Mouse (Mus musculus) ovary, postnatal 10 days (tissue): ENCODE results near the gene Cd248.
A peak's percentile ranks its signal among the peaks of the same experiment; 100 is the strongest.

Experiments used
- DNase-seq: peaks from one replicate; pipeline ENCODE4 v3.0.0; 2022; ENCODE audit warnings: low spot score

The Cd248 gene

DNA sequence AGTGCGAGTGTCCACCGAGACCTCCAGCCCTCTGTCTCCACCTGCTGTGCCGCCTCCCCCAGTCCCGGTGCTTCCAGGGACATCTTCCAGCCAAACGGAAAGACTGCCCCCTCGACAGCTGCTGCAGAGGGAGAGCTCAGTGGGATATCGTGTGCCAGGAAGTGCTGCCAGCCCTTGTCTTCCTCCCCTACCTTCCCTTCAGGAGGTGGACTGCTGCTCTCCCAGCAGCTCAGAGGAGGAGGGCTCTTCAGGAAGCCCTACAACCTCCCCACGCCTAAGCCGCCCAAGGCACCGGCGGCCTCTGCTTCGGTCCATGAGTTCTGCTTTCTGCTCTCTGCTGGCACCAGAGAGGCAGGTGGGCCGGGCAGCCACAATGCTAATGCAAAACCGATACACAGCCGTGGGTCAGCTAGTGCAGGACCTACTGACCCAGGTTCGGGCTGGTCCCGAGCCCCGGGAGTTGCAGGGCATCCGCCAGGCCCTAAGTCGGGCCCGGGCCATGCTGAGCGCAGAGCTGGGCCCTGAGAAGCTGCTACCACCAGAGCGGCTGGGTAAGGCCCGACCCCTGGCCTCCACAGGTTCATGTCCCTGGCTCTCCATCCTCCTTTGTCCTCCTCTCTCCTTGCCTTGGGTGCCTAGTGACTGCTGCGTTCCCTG, 15.6 kb upstream of the Cd248 start:
- no peak for DNase-seq

DNA sequence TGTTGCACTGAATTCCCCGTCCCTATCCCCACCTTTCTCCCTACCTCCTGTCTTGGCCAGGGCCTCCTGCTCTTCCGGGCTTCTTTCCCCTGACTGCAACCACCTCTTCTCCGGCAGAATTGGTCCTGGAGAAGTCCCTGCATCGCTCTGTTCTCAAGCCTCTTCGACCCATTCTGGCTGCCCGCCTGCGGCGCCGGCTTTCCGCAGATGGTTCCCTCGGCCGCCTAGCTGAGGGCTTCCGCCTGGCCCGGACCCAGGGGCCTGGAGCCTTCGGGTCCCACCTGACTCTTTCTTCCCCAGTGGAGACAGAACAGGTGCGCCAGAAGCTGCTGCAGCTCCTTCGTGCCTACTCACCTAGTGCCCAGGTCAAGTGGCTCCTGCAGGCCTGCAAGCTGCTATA, 15.0 kb upstream of the Cd248 start:
- DNase-seq: no peak

DNA sequence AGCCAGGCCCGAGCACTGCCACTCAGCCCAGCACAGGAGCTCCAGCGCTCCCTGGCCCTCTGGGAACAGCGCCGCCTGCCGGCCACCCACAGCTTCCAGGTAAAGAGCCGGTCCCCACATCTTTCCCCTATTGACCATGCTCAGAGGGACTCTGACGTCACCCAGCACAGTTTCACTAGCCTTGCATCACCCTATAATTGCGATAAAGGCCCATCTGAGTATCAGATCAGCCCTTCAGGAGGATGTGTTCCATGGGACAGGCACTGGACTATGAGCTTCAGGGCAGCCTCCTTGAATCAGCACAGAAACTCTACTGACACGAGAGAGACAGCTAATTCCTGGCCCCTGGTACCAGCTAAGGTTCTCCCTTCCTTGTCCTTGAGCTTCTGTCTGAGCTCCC, 14.0 kb upstream of the Cd248 start:
- no peak for DNase-seq

DNA sequence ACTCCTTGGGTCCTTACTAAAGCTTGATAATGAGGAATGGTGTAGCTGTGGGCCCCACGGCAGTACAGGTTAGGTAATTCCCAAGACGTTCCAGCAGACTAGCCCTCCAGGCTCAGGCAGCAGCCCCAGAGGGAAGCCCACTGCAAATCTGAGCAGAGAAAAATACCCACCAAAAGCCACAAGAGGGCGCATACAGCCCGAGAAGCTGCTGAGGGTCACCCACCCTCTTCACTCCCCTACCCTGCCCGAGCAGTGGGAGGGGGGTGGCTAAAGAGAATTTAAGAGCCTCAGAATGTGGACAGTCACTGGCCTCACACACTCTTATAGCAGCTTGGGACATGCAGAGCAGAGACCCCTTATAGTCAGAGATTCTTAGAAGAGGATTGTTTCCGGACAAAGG, 11.6 kb upstream of the Cd248 start:
- DNase-seq: no peak

DNA sequence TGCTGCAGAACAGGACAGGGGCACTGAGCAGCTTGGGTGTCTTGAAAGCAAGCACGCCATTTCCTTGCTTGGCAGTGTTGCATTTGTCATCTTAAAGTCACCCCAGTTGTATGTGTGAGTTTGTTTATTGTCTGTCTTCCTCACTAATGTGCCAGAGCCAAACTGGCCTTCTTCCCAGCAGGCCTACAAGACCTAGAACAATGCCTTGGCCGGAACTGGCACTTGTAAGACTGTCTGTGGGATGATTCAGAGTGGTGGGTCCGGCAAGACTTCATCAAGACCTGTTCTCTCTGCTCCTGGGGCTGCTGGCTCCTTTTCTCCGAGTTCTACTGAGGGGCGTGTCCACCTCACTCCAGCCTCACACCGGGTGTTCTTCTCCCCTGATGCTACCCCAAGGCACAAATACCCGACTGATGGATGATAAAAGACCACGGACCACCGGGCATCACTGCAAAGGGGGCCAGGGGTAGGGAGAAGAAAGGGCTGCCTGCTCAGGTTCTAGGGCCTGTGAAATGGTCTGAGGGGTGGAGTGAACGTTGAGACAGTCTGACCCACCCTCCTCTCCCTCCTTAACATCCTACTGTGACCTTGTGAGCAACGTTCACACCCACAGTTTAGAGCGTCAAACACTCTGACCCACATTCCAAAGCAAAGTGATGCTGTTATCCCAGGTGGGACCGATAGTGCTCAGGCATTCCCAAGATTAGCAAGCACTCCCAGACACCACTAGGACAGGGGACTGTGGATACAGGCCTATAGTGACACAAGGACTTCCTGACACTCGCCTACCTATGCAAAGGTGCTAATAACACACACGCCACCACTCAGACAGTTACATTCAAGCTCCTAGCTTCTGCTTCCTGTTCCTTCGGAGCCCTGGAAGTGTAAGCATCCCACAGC, 9.8 kb upstream of the Cd248 start:
- no peak for DNase-seq

DNA sequence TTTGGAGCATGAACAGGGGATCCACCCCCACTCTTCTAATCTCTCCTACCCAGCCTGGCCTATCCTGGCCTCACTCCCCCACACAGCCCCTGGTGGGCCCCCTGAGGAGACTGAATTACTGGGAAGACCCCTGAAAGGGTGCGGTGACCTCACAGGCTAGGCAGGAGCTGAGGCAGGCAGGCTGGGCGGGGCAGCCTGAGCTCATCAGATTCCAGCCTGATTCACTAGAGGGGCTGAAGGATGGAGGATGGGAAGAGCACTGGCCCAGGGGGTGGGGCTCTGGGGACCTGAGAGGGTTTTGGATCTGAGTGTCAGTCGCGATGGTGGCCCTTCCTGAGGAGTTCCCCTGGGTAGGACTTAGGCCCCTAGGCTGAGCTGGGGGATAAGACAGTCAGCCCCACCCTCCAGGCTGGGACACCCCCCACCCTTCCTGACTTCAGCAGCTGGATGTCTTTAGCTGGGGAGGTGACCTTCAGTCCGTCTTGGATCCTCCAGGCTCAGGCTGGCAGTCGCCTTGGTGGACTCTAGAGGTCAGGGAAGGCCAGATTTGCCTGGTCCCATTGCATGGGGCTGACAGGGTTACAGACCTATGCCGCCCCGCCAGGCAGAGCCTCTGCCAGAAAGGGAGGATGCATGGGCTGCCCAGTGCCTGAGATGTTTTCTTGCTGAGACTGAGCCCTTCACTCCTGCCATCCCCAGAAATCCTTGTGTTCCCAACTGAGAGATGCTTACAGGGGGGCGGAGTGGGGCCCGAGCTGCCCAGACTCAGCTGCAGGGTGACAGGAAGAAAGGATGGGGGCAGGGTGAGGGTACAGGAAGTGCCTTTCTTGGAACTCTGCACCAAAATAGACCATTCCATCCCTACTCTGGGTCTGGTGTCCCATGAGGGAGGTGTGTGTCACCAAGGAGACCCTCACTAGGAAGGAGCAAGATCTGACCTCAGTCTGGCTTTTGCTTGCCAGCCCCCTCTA, 8.8 kb upstream of the Cd248 start:
- DNase-seq: no peak

DNA sequence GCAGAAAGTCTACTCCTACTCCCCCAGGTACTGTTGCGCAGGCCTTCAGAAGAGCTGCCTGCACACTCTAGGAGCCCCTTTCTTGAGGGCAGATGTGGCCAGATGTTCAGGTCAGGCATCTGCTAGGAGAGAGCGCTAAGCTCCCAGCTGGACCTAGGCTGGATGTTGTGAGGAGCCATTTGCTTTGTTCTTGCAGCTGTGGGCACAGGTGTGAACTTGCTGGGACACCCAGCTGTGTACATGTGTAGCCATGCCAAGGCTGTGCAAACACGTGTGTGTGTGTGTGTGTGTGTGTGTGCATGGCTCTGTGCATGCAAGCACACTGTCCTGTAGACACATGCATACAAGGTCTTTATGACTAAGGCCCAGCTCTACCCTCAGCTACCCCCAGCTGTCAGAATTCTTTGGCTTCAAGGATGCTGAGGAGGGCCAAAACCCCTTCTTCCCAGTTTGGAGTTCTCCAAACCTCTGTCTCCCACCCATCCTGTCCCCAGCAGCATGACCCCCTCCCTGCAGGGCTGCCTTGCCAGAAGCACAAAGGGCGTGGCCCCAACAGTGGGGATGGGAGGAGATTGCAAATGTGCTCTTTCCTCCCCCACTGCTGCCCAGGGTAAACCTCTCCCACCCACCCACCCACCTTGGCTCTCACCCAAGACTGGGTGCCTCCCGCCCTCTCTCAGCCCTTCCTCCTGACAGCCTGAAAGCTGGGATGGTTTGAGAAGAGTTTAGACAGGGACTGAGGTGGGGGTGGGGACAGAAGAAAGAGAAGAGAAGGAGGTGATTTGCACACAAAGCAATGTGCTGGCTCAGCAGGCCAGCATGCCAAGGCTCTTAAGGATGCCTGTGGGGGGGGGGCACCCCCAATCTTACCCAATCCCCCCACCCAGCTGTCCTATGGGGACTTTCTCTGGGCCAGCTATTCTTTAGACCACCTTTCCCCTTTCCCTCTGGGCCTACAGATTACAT, 7.2 kb upstream of the Cd248 start:
- DNase-seq: no peak

DNA sequence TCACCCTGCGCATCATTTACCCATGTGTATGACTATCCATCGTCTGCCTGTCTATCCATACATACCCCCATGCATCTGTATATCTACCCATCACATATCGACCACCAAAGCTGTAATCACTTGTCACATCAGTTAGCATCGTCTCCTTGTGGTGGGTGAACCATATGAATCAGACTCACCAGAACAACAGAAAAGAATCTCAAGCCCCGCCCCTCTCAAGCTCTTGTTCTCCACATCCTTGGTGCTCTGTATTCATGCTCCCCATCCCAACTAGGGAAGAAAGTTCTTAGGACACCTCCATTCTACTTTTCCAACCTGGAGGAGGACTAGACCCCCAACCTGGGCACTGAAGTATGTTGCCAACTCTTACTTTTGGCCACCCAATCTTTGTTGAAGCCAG, 5.8 kb upstream of the Cd248 start:
- no peak for DNase-seq

DNA sequence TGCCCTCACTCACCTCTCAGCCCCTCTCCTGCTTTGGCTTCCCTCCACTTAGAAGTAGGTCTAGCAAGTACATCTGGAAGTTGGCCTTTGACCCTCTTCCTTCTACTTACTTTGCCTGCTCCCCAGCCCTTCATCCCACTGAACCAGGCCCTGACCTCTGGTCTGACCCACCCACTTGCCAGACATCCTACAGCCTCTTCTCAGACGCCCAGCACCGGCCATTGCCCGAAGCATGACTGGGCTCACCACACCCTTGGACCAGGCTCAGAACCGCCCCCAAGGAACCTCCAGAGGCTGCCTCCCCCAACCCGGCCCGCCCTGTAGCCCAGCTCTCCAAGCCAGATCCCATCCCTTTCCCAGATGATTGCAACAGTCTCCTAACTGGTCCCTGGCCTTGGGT, 5.4 kb upstream of the Cd248 start:
- DNase-seq: peak; percentile 21

DNA sequence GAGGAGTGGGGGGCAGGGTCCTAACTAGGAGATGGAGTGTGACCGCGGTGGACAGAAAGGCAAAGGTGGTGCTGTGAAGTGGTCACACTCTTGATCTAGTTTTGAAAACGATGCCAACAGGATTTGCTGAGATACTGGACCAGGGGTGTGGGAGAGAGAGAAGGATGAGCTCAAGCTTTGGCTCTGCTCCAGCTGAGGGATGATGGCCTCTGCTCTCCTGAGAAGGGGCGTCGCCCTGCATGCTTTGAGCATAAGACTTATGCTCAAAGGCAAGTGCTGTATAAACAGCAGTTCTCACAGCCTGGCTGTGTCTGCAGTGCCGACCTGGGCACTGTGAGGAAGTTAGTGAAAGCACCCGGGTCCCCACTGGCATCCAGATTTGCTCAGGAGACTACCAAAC, 2.8 kb upstream of the Cd248 start:
- DNase-seq: no peak

DNA sequence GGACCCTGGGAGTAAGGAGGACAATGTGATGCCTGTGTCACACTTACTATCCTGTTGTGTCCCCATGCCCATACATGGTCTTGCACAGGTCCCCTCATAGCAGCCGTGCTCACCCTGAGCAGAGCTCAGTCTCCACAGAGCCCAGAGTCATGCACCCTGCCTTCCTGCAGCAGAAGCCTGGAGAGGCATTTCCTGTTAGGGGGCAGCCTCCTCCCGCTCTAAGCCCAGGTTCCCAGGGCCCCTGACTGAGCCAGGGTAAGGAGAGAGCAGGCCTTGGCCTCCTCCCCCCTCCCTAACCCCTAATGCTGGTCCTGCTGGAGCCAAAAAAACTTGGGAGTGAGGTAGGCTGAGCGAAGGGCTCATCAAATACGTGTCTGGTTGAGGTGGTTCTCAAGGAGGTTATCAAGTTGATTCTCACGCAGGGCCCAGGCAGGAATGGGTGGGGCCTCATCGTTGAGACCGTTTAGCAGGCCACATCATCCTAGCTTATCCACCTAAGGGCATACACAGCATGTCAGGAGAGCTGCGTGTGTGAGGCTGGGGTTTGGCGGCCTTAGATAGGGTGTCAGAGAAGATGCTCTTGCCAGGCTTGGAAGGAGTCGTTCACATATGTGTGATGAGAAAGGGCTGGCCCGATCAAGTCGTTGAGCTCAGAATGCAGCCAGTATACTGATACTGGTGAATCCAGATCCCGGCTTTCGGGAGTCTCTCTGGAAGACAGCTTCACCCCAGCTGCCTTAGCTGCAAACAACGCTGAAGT, 658 bp upstream of the Cd248 start:
- DNase-seq: no peak

DNA sequence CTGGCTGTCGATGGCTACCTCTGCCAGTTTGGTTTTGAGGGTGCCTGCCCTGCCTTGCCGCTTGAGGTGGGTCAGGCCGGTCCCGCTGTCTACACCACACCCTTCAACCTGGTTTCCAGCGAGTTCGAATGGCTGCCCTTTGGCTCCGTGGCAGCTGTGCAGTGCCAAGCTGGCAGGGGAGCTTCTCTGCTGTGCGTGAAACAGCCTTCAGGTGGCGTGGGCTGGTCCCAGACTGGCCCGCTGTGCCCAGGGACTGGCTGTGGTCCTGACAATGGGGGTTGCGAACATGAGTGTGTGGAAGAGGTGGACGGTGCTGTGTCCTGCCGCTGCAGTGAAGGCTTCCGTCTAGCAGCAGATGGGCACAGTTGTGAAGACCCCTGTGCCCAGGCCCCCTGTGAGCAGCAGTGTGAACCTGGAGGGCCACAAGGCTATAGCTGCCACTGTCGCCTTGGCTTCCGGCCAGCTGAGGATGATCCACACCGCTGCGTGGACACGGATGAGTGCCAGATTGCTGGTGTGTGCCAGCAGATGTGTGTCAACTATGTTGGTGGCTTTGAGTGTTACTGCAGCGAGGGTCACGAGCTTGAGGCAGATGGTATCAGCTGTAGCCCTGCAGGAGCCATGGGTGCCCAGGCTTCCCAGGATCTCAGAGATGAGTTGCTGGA, 824 bp downstream of the Cd248 start:
- no peak for DNase-seq

DNA sequence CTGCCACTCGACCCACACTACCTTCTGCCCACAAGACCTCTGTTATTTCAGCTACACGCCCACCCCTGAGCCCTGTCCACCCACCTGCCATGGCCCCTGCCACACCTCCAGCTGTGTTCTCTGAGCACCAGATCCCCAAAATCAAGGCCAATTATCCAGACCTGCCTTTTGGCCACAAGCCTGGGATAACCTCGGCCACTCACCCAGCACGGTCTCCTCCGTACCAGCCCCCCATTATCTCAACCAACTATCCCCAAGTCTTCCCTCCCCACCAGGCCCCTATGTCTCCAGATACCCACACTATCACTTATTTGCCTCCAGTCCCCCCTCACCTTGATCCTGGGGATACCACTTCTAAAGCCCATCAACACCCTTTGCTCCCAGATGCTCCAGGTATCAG, 1.6 kb downstream of the Cd248 start:
- no peak for DNase-seq

DNA sequence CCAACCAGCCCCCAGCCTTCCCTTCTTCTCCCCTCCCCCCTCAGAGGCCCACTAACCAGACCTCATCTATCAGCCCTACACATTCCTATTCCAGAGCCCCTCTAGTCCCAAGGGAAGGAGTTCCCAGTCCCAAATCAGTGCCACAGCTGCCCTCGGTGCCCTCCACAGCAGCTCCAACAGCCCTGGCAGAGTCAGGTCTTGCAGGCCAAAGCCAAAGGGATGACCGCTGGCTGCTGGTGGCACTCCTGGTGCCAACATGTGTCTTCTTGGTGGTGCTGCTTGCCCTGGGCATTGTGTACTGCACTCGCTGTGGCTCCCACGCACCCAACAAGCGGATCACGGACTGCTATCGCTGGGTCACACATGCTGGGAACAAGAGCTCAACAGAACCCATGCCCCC, 2.1 kb downstream of the Cd248 start:
- DNase-seq: no peak

DNA sequence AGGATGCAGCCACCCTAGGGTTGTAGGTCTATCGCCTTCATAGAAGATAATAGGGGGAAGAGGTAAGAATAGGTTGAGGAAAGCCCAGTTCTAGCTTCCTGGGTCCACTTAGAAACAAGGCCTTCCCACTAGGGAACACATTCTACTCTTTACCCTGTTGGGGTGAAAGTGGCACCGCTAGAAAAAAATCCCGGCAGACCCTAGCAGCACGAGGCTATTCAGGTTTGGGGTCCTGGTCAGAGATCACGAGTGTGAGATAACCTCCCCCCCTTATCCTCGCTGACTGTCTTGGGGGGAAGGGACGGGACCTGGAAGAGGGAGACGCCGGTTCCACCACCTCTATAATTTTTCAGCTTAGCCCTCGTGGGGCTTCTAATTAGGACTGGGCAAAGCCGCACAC, 3.2 kb downstream of the Cd248 start:
- DNase-seq: no peak

DNA sequence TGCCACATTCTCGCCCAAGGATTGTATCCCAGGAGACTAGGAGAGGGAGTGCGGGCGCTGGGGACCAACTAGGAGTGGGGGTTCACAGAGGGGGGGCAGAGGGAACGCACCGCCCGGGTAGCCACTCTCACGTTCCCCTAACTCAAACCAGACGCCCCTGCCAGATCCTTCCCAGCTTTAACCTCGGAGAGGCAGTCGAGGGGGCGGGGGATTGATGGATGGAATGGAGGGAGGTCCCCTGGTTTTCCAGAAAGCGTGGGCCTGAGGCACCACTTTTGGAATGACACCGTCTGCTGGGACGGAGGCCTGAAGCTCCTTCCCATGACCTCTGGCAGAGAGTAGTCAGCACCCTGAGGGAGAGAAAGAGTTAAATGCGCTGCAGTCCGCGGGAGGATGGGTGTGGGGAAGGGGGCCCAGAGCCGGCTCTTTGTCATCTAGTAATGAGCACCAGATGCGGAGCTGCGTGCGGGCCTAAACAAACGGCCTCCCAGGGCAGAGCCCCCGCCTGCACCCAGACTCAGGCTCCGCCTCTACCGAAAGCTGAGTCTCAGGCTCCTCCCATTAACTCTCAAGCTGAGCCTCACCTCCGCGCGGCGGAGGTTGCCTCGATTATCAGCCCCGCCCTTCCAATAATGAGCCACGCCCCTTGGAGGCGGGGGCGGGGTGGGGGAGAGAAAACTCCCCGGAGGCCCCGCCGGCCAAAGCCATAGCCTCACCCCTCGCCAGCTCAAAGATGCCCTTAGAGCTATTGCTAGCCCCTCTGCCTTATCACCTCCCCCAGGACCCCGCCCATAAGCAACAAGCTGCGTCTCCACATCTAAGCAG, 3.9 kb downstream of the Cd248 start:
- DNase-seq: no peak

DNA sequence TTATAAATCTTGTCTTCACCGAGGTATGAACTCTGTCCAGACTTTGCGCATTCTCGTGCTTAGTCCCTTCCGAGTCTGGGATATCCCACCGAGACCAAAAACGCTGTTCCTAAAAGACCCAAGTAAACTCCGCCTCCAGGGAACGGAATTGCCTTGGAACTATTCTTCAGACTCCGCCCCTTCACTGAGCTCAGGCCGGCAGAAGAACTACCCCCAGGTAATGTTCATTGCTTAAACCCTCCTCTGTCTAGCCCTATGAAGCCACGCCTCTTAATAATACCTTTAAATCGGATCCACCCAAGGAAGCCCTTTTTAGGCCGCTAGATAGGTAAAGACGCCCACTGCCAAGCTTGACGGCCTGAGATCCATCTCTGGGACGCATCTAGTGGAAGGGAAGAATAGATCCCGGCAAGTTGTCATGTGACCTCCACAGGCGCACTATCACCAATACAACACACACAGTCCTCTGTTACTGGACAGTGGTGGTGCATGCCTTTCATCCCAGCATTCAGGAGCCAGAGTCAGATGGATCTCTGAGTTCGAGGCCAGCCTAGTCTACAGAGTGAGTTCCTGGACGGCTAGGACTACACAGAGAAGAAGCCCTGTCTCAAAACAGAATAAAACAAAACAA, 4.6 kb downstream of the Cd248 start:
- DNase-seq: no peak

DNA sequence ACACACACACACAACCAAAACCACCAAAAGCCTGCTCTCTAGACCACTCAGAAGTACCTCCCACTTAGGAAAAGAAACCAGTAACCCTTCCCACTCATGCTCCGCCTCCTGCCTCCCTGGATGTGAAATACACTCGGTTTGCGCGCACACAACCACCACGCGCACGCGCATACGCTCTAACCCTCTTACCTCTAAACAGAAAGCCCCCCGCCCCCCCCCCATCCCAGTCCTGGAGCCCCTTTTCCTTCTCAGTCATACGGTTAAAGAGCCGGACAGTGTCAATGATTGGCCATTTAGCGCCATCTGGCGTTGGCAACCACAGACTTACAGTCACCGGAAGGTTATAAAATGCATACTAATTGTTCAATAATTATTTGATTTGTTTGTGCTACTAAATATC, 5.2 kb downstream of the Cd248 start:
- no peak for DNase-seq

DNA sequence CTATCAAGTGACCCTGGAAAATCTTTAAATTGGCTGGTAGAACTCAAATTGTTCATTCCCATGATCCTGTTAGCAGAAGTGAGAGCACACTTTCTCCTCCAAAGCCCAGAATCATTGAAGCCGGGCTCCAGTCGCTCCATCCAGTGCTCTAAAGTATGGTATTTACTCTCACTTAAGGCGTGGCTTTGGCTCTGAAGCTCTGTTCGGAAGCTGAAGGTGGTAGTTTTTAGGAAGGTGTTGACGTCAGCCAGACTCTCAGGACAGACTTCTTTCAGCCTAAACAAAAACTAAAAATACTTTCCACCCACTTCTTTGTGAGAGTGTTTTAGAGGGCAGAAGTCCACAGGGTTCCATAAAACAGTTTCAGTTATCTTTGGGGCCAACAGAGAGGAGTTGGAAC, 5.6 kb downstream of the Cd248 start:
- no peak for DNase-seq
